Mouse (Mus musculus) myocyte (in vitro differentiated cells): Measurements from ENCODE around the gene Atg9a.

Experiments used
- CEBPB ChIP-seq: IDR thresholded peaks from 2 replicates; pipeline ENCODE4 v1.6.1; 2011; ENCODE audit warnings: mild to moderate bottlenecking, moderate library complexity; ENCODE audit not compliant: poor library complexity, insufficient read depth, severe bottlenecking
- E2F4 ChIP-seq: IDR thresholded peaks from one replicate; pipeline ENCODE4 v1.6.1; 2011; ENCODE audit warnings: mild to moderate bottlenecking, control low read depth, moderate library complexity; ENCODE audit not compliant: insufficient read depth
- MAX ChIP-seq: IDR thresholded peaks from one replicate; pipeline ENCODE4 v1.6.1; 2011; ENCODE audit warnings: low read depth, mild to moderate bottlenecking, control low read depth
- POLR2A ChIP-seq: IDR thresholded peaks from one replicate; pipeline ENCODE4 v1.6.1; 2011; ENCODE audit warnings: low read depth, mild to moderate bottlenecking, control low read depth, moderate library complexity; ENCODE audit not compliant: insufficient read length
- SRF ChIP-seq: IDR thresholded peaks from one replicate; pipeline ENCODE4 v1.6.1; 2011; ENCODE audit warnings: low read depth; ENCODE audit not compliant: control insufficient read depth, insufficient read length
- TCF12 ChIP-seq: IDR thresholded peaks from one replicate; pipeline ENCODE4 v1.6.1; 2011; ENCODE audit warnings: mild to moderate bottlenecking, control low read depth; ENCODE audit not compliant: poor library complexity, insufficient read depth, severe bottlenecking
- USF1 ChIP-seq: IDR thresholded peaks from one replicate; pipeline ENCODE4 v1.6.1; 2011; ENCODE audit warnings: low read depth, mild to moderate bottlenecking, control low read depth, moderate library complexity

DNA sequence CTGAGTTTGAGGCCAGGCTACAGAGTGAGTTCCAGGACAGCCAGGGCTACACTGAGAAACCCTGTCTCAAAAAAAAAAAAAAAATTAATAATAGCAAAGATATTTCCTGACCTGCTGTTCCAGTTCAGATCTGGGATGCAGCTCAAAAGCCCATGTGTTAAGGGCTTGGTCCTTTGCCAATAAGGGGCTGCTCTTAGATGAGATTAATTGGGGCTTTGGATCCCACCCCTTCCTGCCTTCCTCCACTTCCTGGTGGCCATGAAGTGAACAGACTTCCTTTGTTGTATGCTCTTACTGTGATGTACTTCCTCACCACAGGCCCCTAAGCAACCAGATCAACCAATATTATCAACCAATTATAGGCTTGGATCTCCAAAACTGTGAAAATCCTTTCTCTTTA lies 4.9 kb downstream of the Atg9a start:
- no peak for TF ChIP-seq TCF12
- no peak for TF ChIP-seq POLR2A
- TF ChIP-seq E2F4: no peak
- TF ChIP-seq USF1: no peak
- no peak for TF ChIP-seq MAX
- no peak for TF ChIP-seq SRF
- no peak for TF ChIP-seq CEBPB
